Mouse (Mus musculus) testis, adult 10 weeks (tissue): ENCODE measurements around the gene Pla2g1b. TPM values are rescaled to one million over a fixed set of nuclear protein-coding genes. Genes with fewer than 3 reads are reported as not detected.

Source experiments
- polyA plus RNA-seq: library from polyadenylated mRNA; stranded (reverse); fragments of 350-450 nt; fragmentation: Illumina TruSeq; extraction: RNeasy Lipid Tissue Mini Kit (QIAGEN cat#74804); gene quantifications from one replicate; pipeline ENCODE4 v1.2.3, GENCODE M21; 2014; ENCODE audit warnings: low read depth, low replicate concordance

Gene Pla2g1b
- not detected for polyA plus RNA-seq

GRCm38 (mm10) chr5:115465642-115466420 lies at the start of gene Pla2g1b:
Gene Pla2g1b (plus strand): TSS chr5:115466262.

GRCm38 (mm10) chr5:115429359-115430186 lies 36.5 kb upstream of the Pla2g1b start, which contains the start of gene Msi1:
Gene Msi1 (plus strand): TSS chr5:115429599.

GRCm38 (mm10) chr5:115483947-115484920 lies 18.2 kb downstream of the Pla2g1b start, which contains the start of gene Sirt4:
Gene Sirt4 (minus strand): TSS chr5:115484725.

GRCm38 (mm10) chr5:115506454-115507201 lies 40.6 kb downstream of the Pla2g1b start, which contains the start of gene Pxn:
Gene Pxn (plus strand): TSS chr5:115506676.

Other genes with a start within 250 kb of the Pla2g1b start
- 2.8 TPM for gene Pop5, start 230.4 kb upstream of the Pla2g1b start, polyA plus RNA-seq
- 48.6 TPM for gene Rnf10, start 193.4 kb upstream of the Pla2g1b start, polyA plus RNA-seq
- gene Coq5, start 186.6 kb upstream of the Pla2g1b start, polyA plus RNA-seq: 8.0 TPM
- gene Dynll1, start 165.3 kb upstream of the Pla2g1b start, polyA plus RNA-seq: 1,490 TPM
- gene Srsf9, start 139.1 kb upstream of the Pla2g1b start, polyA plus RNA-seq: 43.0 TPM
- 27.7 TPM for gene Gatc, start 125.1 kb upstream of the Pla2g1b start, polyA plus RNA-seq
- 3.8 TPM for gene Triap1, start 125.0 kb upstream of the Pla2g1b start, polyA plus RNA-seq
- 36.1 TPM for gene Cox6a1, start 117.3 kb upstream of the Pla2g1b start, polyA plus RNA-seq
- 11.8 TPM for gene Msi1, start 36.7 kb upstream of the Pla2g1b start, polyA plus RNA-seq
- 15.1 TPM for gene Sirt4, start 18.5 kb downstream of the Pla2g1b start, polyA plus RNA-seq
- 7.3 TPM for gene Pxn, start 40.4 kb downstream of the Pla2g1b start, polyA plus RNA-seq
- 37.4 TPM for gene Rplp0, start 93.2 kb downstream of the Pla2g1b start, polyA plus RNA-seq
- gene Gcn1l1, start 99.0 kb downstream of the Pla2g1b start, polyA plus RNA-seq: 4.3 TPM
- 3.6 TPM for gene Rab35, start 165.6 kb downstream of the Pla2g1b start, polyA plus RNA-seq